Mouse (Mus musculus): Measurements from ENCODE around the gene Olfr286. TPM values are rescaled to one million over a fixed set of nuclear protein-coding genes. Genes with fewer than 3 reads are reported as not detected.

Gene Olfr286
- polyA plus RNA-seq, 1 experiment from 2014 or later, result not detected

DNA sequence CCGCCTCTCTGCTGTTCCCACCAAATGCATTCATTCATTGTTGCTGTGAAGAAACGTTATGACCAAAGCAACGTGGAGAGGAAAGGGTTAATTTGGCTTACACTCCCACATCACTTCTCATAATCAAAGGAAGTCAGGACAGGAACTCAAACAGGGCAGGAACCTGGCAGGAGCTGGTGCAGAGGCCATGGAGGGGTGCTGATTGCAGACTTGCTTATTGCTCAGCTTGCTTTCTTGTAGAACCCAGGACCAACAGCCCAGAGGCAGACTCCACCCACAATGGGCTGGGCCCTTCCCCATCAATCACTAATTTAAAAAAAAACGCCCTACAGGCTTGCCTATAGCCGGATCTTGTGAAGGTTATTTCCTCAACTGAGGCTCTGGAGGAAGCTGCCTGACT lies 20.1 kb downstream of the Olfr286 start:
- no peaks in the 10 kb centered on the region for H3K27me3 ChIP-seq (replicated peaks; ENCODE audit: control insufficient read depth, insufficient read depth, low read length)
- H3K9me3 ChIP-seq (ENCODE audit: control insufficient read depth, low read length), result no peaks in the 10 kb centered on the region
- DNase-seq (ENCODE audit: low spot score) (no peak), ATAC-seq (replicated peaks; ENCODE audit: low FRiP score, low TSS enrichment, low read depth) (no peak)
- H3K4me1 ChIP-seq (replicated peaks; ENCODE audit: control insufficient read depth, insufficient read depth, low read length), result no peaks in the 10 kb centered on the region
- no peak overlapping the region for H3K4me3 ChIP-seq (ENCODE audit: low read depth, low read length)
- no peaks in the 10 kb centered on the region for H3K36me3 ChIP-seq (ENCODE audit: control insufficient read depth, insufficient read depth, low read length)
- WGBS, result 69% methylated on average over 5 of the region's 5 CpGs
- no peak overlapping the region for H3K27ac ChIP-seq (ENCODE audit: low read depth)
- H3K9ac ChIP-seq (ENCODE audit: low read length), result no peak overlapping the region
- H3K4me2 ChIP-seq (ENCODE audit: low read length), result no peak overlapping the region

DNA sequence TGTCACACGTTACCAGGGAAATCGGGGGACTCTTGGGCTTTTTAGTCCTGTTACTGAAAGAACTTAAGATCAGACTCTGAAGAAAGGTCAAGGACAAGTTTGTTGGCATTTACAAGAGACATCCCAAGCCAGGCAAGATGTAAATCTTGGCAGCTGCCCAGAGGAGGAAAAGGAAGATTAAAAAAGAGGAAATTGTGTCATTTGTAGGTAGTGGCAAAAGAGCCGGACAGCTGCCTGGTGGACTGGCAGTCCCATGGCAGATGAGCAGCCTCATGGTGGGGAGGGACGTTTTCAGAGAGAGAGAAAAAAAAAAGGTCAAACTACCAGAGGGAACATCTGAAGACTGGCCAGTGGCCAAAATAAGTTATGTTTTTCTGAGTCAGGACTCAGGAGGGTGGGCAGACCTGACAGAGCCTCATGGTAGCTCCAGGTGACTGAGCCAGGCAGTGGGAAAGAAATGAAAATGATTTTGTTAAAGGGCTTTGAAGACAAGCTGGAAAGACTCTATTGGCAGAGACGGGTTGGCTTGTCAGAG lies 20.8 kb downstream of the Olfr286 start:
- Histone ChIP-seq H3K9me3 (ENCODE audit: control insufficient read depth, low read length) (no peaks in the 10 kb centered on the region), H3K27me3 (replicated peaks; ENCODE audit: control insufficient read depth, insufficient read depth, low read length) (no peaks in the 10 kb centered on the region), H3K9ac (ENCODE audit: low read length) (no peak overlapping the region), H3K27ac (ENCODE audit: low read depth) (no peak overlapping the region), H3K4me2 (ENCODE audit: low read length) (no peak overlapping the region), H3K36me3 (ENCODE audit: control insufficient read depth, insufficient read depth, low read length) (no peaks in the 10 kb centered on the region), H3K4me3 (ENCODE audit: low read depth, low read length) (no peak overlapping the region), H3K4me1 (replicated peaks; ENCODE audit: control insufficient read depth, insufficient read depth, low read length) (no peaks in the 10 kb centered on the region)
- no peak for DNase-seq (ENCODE audit: low spot score)
- 75% methylated on average over 5 of the region's 5 CpGs for WGBS
- no peak for ATAC-seq (replicated peaks; ENCODE audit: low FRiP score, low TSS enrichment, low read depth)

DNA sequence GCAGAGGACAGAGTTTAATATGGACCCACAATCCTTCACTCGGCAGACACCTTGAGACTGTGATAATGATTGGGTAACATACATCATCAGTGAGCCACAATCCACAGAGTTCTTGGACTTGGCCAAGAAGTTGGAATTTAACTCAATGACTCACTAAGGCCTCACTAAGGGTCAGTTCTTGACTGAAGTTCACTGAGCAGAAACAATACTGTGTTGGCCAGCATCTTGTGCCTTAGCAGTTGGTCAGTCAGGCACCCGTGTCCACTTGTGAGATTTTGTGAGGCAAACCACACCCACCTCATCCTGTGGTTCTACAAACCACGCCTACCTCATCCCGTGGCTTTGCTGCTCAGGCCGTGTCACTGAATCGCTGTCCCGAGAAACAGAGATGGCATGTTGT lies 24.6 kb downstream of the Olfr286 start:
- Histone ChIP-seq H3K4me3 (ENCODE audit: low read depth, low read length) (no peak overlapping the region), H3K4me1 (replicated peaks; ENCODE audit: control insufficient read depth, insufficient read depth, low read length) (no peaks in the 10 kb centered on the region), H3K27me3 (replicated peaks; ENCODE audit: control insufficient read depth, insufficient read depth, low read length) (no peaks in the 10 kb centered on the region), H3K4me2 (ENCODE audit: low read length) (no peak overlapping the region), H3K36me3 (ENCODE audit: control insufficient read depth, insufficient read depth, low read length) (no peaks in the 10 kb centered on the region), H3K9ac (ENCODE audit: low read length) (no peak overlapping the region), H3K27ac (ENCODE audit: low read depth) (no peak overlapping the region), H3K9me3 (ENCODE audit: control insufficient read depth, low read length) (no peaks in the 10 kb centered on the region)
- 79% methylated on average over 7 of the region's 7 CpGs for WGBS
- ATAC-seq (replicated peaks; ENCODE audit: low FRiP score, low TSS enrichment, low read depth), result no peak
- DNase-seq (ENCODE audit: low spot score), result no peak

DNA sequence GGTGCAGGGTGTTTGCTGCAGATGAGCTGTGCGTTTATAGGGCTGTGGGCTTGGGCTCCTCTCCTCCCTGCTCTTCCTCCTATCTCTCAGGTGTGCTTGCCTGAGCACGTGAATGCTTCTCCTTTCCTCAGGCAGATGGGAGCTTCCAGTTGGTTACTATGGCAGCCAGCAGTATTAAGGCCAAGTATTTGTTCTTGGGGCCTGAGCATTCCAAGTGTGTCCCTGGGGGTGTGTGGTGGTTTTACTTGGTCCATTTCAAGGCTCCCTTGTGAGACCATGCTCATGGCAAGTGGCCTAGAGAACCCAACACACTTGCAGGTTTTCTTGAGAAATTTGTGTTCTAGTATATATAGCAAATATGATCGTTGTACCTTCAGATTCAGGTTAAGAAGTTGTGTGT lies 38.8 kb downstream of the Olfr286 start, which contains the start of gene Olfr288:
TSS of gene Olfr288 (minus strand) at position 101 of the 400 bp plus-strand sequence.
- WGBS, result 62% methylated on average over 3 of the region's 3 CpGs
- Histone ChIP-seq H3K4me1 (replicated peaks; ENCODE audit: control insufficient read depth, insufficient read depth, low read length) (no peaks in the 10 kb centered on the region), H3K27ac (ENCODE audit: low read depth) (no peak within 1 kb of the TSS), H3K9ac (ENCODE audit: low read length) (no peak within 1 kb of the TSS), H3K27me3 (replicated peaks; ENCODE audit: control insufficient read depth, insufficient read depth, low read length) (no peaks in the 10 kb centered on the region), H3K4me2 (ENCODE audit: low read length) (no peak within 1 kb of the TSS), H3K9me3 (ENCODE audit: control insufficient read depth, low read length) (no peaks in the 10 kb centered on the region), H3K36me3 (ENCODE audit: control insufficient read depth, insufficient read depth, low read length) (no peaks in the 10 kb centered on the region), H3K4me3 (ENCODE audit: low read depth, low read length) (no peak within 1 kb of the TSS)
- DNase-seq (ENCODE audit: low spot score) (no peak), ATAC-seq (replicated peaks; ENCODE audit: low FRiP score, low TSS enrichment, low read depth) (no peak)

DNA sequence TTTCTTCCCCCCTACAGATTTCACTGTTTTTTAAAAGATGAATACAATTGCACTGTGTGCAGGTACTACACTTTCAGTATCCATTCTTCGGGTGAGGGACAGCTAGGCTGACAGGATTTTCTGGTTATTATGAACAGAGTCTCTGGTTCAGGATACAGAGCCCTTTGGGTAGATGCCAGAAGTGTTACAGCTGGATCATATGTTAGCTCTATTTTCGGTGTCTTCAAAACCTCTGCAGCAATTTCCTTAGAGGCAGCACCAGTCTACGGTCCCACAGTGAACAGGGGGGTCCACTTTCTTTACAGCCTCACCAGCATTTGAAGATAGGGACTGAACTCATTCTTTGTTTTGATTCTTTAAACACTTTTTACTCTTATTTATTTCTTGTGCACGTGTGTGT lies 49.8 kb downstream of the Olfr286 start:
- DNase-seq (ENCODE audit: low spot score) (no peak), ATAC-seq (replicated peaks; ENCODE audit: low FRiP score, low TSS enrichment, low read depth) (no peak)
- Histone ChIP-seq H3K27me3 (replicated peaks; ENCODE audit: control insufficient read depth, insufficient read depth, low read length) (0 out of 2 replicates have a peak, but pooled peaks cover 1% of the 10 kb centered on the region), H3K4me3 (ENCODE audit: low read depth, low read length) (no peak overlapping the region), H3K27ac (ENCODE audit: low read depth) (no peak overlapping the region), H3K9ac (ENCODE audit: low read length) (no peak overlapping the region), H3K4me1 (replicated peaks; ENCODE audit: control insufficient read depth, insufficient read depth, low read length) (peaks cover 4% of the 10 kb centered on the region), H3K36me3 (ENCODE audit: control insufficient read depth, insufficient read depth, low read length) (no peaks in the 10 kb centered on the region), H3K9me3 (ENCODE audit: control insufficient read depth, low read length) (no peaks in the 10 kb centered on the region), H3K4me2 (ENCODE audit: low read length) (no peak overlapping the region)
- WGBS, result 52% methylated on average over 4 of the region's 4 CpGs

DNA sequence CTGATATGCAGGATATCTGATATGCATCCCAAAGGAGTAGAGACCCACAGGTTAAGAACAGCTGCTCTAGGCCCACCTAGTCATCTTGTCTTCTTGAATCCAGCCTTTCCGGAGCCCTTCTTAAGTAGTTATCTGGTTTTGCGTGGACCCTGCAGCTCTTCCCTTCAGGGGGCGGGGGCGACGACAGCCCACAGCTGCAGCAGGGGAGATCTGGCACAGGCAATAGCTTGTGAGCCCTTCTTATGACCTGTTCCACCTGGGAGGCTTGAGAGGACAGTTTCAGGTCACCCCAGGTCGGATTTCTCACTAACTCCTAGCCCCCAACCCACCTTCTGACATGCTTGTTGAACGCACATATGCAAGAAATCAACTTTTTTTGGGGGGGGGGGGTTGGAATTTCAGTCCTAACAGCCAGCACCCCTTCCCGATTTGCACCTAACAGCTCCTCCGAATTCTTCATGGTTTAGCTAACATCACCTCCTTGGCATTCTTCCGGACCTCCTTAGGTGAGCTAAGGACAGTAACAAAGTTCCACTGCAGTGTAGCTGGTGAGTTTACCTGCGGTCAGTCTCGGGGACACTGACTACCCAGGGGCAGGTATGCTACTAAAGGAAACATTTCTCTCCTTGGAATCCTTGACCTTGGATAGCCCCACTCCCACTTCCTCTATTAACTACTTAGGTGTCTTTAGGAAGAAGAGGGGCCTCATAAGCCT lies 52.2 kb downstream of the Olfr286 start:
- no peak for ATAC-seq (replicated peaks; ENCODE audit: low FRiP score, low TSS enrichment, low read depth)
- Histone ChIP-seq H3K9ac (ENCODE audit: low read length) (no peak overlapping the region), H3K36me3 (ENCODE audit: control insufficient read depth, insufficient read depth, low read length) (no peaks in the 10 kb centered on the region), H3K9me3 (ENCODE audit: control insufficient read depth, low read length) (no peaks in the 10 kb centered on the region), H3K4me2 (ENCODE audit: low read length) (peak overlapping the region; percentile 53; the same call in 1 of the 2 replicates), H3K27me3 (replicated peaks; ENCODE audit: control insufficient read depth, insufficient read depth, low read length) (0 out of 2 replicates have a peak, but pooled peaks cover 14% of the 10 kb centered on the region), H3K27ac (ENCODE audit: low read depth) (no peak overlapping the region), H3K4me3 (ENCODE audit: low read depth, low read length) (no peak overlapping the region), H3K4me1 (replicated peaks; ENCODE audit: control insufficient read depth, insufficient read depth, low read length) (peaks cover 4% of the 10 kb centered on the region)
- no peak for DNase-seq (ENCODE audit: low spot score)
- 66% methylated on average over 12 of the region's 12 CpGs for WGBS

DNA sequence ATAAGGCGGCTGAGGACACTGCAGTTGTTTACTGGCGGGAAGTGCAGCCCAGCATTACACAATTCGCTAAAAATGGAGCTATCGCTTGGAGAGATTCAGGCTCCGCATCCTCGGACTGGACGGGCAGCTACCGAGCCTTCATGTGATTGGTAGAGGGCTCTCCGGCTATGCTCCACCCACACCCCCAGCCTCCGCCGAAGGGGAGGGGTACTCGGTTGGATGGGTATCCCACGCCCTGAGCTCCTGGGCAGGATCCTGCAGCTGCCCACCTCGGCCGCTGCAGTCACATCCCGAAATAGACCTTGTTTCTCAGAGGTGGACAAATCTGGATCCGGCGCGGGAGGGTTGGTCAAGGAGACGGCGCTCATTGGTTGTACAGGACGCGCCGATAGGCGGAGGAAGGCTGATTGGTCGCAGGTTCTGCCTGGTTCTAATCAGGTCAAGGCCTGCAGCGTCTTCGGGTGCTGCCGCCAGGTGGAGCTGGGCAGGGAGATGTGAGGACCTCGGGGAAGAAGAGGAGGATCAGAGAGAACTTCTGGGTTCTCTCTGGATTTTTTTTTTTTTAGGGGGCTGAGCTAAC lies 53.0 kb downstream of the Olfr286 start:
- under 1% methylated on average over 30 of the region's 30 CpGs for WGBS
- ATAC-seq (replicated peaks; ENCODE audit: low FRiP score, low TSS enrichment, low read depth), result peak; percentile 96
- H3K27ac ChIP-seq (ENCODE audit: low read depth), result peak overlapping the region; percentile 29; the same call in 1 of the 2 replicates

DNA sequence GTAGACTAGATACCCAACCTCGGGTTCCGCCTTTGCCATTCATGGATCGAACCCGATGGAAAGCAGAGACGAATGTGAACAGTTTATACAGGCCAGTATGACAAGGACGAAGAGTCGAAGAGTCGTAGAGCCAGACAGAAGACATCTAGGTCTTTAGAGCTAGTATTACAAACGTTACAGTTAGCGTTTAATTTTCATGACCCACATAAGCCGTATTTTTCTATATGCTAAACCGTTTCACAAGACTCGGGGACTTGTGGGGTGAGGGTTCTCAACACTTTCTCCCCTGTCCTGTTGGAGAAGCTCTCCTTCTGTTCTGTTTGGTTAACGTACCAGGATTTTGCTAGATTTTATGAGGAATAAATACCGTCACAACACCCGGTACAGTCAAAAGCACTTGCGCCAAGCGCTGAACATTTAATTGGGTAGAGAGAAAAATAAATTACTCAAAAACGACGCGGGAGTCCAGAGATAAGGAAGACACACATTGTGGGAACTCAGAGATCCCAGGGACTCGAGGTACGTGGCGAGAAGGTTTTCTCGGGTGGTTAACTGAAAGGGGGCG lies 53.6 kb downstream of the Olfr286 start:
- DNase-seq (ENCODE audit: low spot score) (no peak), ATAC-seq (replicated peaks; ENCODE audit: low FRiP score, low TSS enrichment, low read depth) (no peak)
- Histone ChIP-seq H3K27ac (ENCODE audit: low read depth) (peak overlapping the region; percentile 29; the same call in 1 of the 2 replicates), H3K27me3 (replicated peaks; ENCODE audit: control insufficient read depth, insufficient read depth, low read length) (peaks cover 21% of the 10 kb centered on the region; the same call in 1 of the 2 replicates), H3K4me2 (ENCODE audit: low read length) (peak overlapping the region; percentile 53), H3K4me3 (ENCODE audit: low read depth, low read length) (peak overlapping the region; percentile 48), H3K9me3 (ENCODE audit: control insufficient read depth, low read length) (no peaks in the 10 kb centered on the region), H3K9ac (ENCODE audit: low read length) (peak overlapping the region; percentile 23), H3K4me1 (replicated peaks; ENCODE audit: control insufficient read depth, insufficient read depth, low read length) (peaks cover 4% of the 10 kb centered on the region), H3K36me3 (ENCODE audit: control insufficient read depth, insufficient read depth, low read length) (no peaks in the 10 kb centered on the region)
- WGBS, result 9% methylated on average over 26 of the region's 26 CpGs

More for the DNA sequence above, 53.0 kb downstream of the Olfr286 start:
- H3K9me3 ChIP-seq (ENCODE audit: control insufficient read depth, low read length), result no peaks in the 10 kb centered on the region
- peak overlapping the region; percentile 23; the same call in 1 of the 2 replicates for H3K9ac ChIP-seq (ENCODE audit: low read length)
- peak overlapping the region; percentile 53 for H3K4me2 ChIP-seq (ENCODE audit: low read length)
- peaks cover 4% of the 10 kb centered on the region for H3K4me1 ChIP-seq (replicated peaks; ENCODE audit: control insufficient read depth, insufficient read depth, low read length)
- 0 out of 2 replicates have a peak, but pooled peaks cover 18% of the 10 kb centered on the region for H3K27me3 ChIP-seq (replicated peaks; ENCODE audit: control insufficient read depth, insufficient read depth, low read length)
- H3K4me3 ChIP-seq (ENCODE audit: low read depth, low read length), result peak overlapping the region; percentile 48
- peak; percentile 93 for DNase-seq (ENCODE audit: low spot score)
- no peaks in the 10 kb centered on the region for H3K36me3 ChIP-seq (ENCODE audit: control insufficient read depth, insufficient read depth, low read length)

All from intestine, embryonic 14.5 days (tissue).